Mouse (Mus musculus): ENCODE results near the gene Cnot4.
A peak's percentile ranks its signal among the peaks of the same experiment; 100 is the strongest.

Gene Cnot4

GRCm38 (mm10) chr6:35043127-35043526, 90.4 kb downstream of the Cnot4 start:
- DNase-seq (ENCODE audit: extremely low read depth, low read depth, low spot score): no peak

GRCm38 (mm10) chr6:35033341-35033740, 100.2 kb downstream of the Cnot4 start:
- DNase-seq (ENCODE audit: extremely low read depth, low read depth, low spot score): no peak

GRCm38 (mm10) chr6:35032704-35033103, 100.8 kb downstream of the Cnot4 start:
- DNase-seq (ENCODE audit: extremely low read depth, low read depth, low spot score): no peak

- no peak for DNase-seq (ENCODE audit: extremely low read depth, low read depth, low spot score)
Observed at GRCm38 (mm10) chr6:35030811-35031210, 102.7 kb downstream of the Cnot4 start.

- no peak for DNase-seq (ENCODE audit: extremely low read depth, low read depth, low spot score)
Observed at GRCm38 (mm10) chr6:35030226-35030625, 103.3 kb downstream of the Cnot4 start.

- DNase-seq (ENCODE audit: extremely low read depth, low read depth, low spot score): no peak
Observed at GRCm38 (mm10) chr6:35028023-35028422, 105.5 kb downstream of the Cnot4 start.

- no peak for DNase-seq (ENCODE audit: extremely low read depth, low read depth, low spot score)
Observed at GRCm38 (mm10) chr6:35027257-35027656, 106.3 kb downstream of the Cnot4 start.

- no peak for DNase-seq (ENCODE audit: extremely low read depth, low read depth, low spot score)
Observed at GRCm38 (mm10) chr6:35016624-35017023, 116.9 kb downstream of the Cnot4 start.

GRCm38 (mm10) chr6:35011953-35012352, 121.6 kb downstream of the Cnot4 start:
- DNase-seq (ENCODE audit: extremely low read depth, low read depth, low spot score): no peak

- DNase-seq (ENCODE audit: extremely low read depth, low read depth, low spot score): no peak
Observed at GRCm38 (mm10) chr6:35010705-35011104, 122.8 kb downstream of the Cnot4 start.

- no peak for DNase-seq (ENCODE audit: extremely low read depth, low read depth, low spot score)
Observed at GRCm38 (mm10) chr6:35002261-35002669, 131.3 kb downstream of the Cnot4 start.

- DNase-seq (ENCODE audit: extremely low read depth, low read depth, low spot score): no peak
Observed at GRCm38 (mm10) chr6:34999101-34999500, 134.4 kb downstream of the Cnot4 start.

- no peak for DNase-seq (ENCODE audit: extremely low read depth, low read depth, low spot score)
Observed at GRCm38 (mm10) chr6:34996496-34996895, 137.0 kb downstream of the Cnot4 start.

GRCm38 (mm10) chr6:34995265-34995681, 138.3 kb downstream of the Cnot4 start:
- DNase-seq (ENCODE audit: extremely low read depth, low read depth, low spot score): peak; percentile 19

GRCm38 (mm10) chr6:34994692-34995091, 138.8 kb downstream of the Cnot4 start:
- DNase-seq (ENCODE audit: extremely low read depth, low read depth, low spot score): no peak

- DNase-seq (ENCODE audit: extremely low read depth, low read depth, low spot score): no peak
Observed at GRCm38 (mm10) chr6:34989263-34989662, 144.3 kb downstream of the Cnot4 start.

GRCm38 (mm10) chr6:34988081-34988761, 145.3 kb downstream of the Cnot4 start, which contains the start of gene Slc23a4:
Slc23a4 (minus strand) TSS chr6:34988404.
- no peak for DNase-seq (ENCODE audit: extremely low read depth, low read depth, low spot score)

- no peak for DNase-seq (ENCODE audit: extremely low read depth, low read depth, low spot score)
Observed at GRCm38 (mm10) chr6:34987085-34987645, 146.4 kb downstream of the Cnot4 start.

GRCm38 (mm10) chr6:34980661-34981060, 152.9 kb downstream of the Cnot4 start:
- DNase-seq (ENCODE audit: extremely low read depth, low read depth, low spot score): no peak

- DNase-seq (ENCODE audit: extremely low read depth, low read depth, low spot score): no peak
Observed at GRCm38 (mm10) chr6:34979291-34979690, 154.2 kb downstream of the Cnot4 start.

Measured in fat pad, adult 2 months (tissue).